Comparison of ENCODE assay signal across 22 mouse cellular contexts in the genomic region with DNA sequence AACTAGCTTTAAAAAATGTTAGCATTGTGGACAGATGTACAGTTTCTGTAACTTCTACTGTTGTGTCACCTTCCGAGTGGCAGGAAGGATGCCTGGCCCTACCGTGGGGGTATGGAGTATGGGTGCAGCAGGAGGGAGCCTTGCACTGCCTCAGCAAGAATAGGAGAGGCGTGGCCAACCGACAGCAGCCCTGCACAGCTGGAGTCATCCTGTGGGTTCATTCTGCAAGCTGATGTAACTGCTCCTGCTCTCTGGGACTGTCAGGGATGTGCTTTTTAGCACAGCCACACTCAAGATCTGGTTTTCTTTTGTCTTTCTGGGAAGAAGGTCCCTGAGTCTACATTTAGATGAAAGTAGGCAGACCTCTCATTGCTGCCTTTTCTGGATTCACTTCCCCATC. TPM values are rescaled to one million over a fixed set of nuclear protein-coding genes. Genes with fewer than 3 reads are reported as not detected.
DNase-seq lines count a peak whose midpoint lies in the region; ATAC-seq and TF ChIP-seq lines count a peak whose summit lies in the region.
"Had no signal": no experiment of that assay in that cellular context is flagged by ENCODE, and none has a peak within 500 bp of the region (broad histone marks: within the 10 kb centered on the region; RNA-seq: fewer than 3 reads in every experiment).

No protein-coding gene starts in this region.

- no peaks in the 10 kb centered on the region for H3K4me1 ChIP-seq in liver, embryonic 12.5 days
- H3K4me1 ChIP-seq: heart, embryonic 15.5 days; hindbrain, embryonic 15.5 days; intestine, embryonic 15.5 days; limb, embryonic 10.5 days; midbrain, embryonic 13.5 days had no signal

- TF ChIP-seq CTCF in gastrocnemius, adult 2 months (IDR thresholded peaks at IDR 0.05): no peak

- 15% methylated on average over 4 of the region's 4 CpGs for WGBS in liver, embryonic 12.5 days (ENCODE audit: insufficient replicate concordance)

- ATAC-seq in megakaryocyte-erythroid progenitor cell, adult 5-6 weeks (replicated peaks; ENCODE audit: low FRiP score, low TSS enrichment, poor library complexity, severe bottlenecking): peak; percentile 63; the same call in 1 of the 2 replicates
- ATAC-seq in liver, embryonic 12.5 days: no peak
- ATAC-seq: forebrain, embryonic 14.5 days; intestine, embryonic 15.5 days; midbrain, embryonic 13.5 days had no signal

- no peaks in the 10 kb centered on the region for H3K9me3 ChIP-seq in liver, embryonic 12.5 days (replicated peaks)
- H3K9me3 ChIP-seq: heart, embryonic 15.5 days; hindbrain, embryonic 15.5 days; intestine, embryonic 15.5 days; limb, embryonic 10.5 days; midbrain, embryonic 13.5 days had no signal

- no peak for DNase-seq in gastrocnemius, adult 2 months
- no peak for DNase-seq in gastrocnemius, postnatal 25 days
- peak; percentile 48 for DNase-seq in 416B (ENCODE audit: low read depth)
- DNase-seq in MN1 (ENCODE audit: low spot score): peak; percentile 59
- DNase-seq in layer of hippocampus, postnatal 14 days (ENCODE audit: low spot score in 2 of 2): no peak
- DNase-seq: adrenal gland, postnatal 25 days; heart, postnatal 4 days; kidney, adult 9 months; kidney, postnatal 36 days; layer of hippocampus, adult 9-11 months; lung, adult 2 months; thymus, postnatal 4 days had no signal

- peak overlapping the region; percentile 68 for H3K27ac ChIP-seq in gastrocnemius, adult 2 months
- H3K27ac ChIP-seq in liver, embryonic 12.5 days: no peak overlapping the region
- H3K27ac ChIP-seq: heart, embryonic 15.5 days; hindbrain, embryonic 15.5 days; intestine, embryonic 15.5 days; limb, embryonic 10.5 days; midbrain, embryonic 13.5 days; stomach, postnatal 0 days had no signal

- no peak overlapping the region for H3K4me2 ChIP-seq in liver, embryonic 12.5 days
- H3K4me2 ChIP-seq: heart, embryonic 15.5 days; hindbrain, embryonic 15.5 days; intestine, embryonic 15.5 days; liver, embryonic 11.5 days; midbrain, embryonic 13.5 days had no signal

- no peak overlapping the region for H3K4me3 ChIP-seq in gastrocnemius, adult 2 months
- no peak overlapping the region for H3K4me3 ChIP-seq in liver, embryonic 12.5 days
- H3K4me3 ChIP-seq: heart, embryonic 15.5 days; hindbrain, embryonic 15.5 days; intestine, embryonic 15.5 days; limb, embryonic 10.5 days; midbrain, embryonic 13.5 days had no signal

- intact Hi-C loops in gastrocnemius, adult 2 months (cut with DNase I): loop anchor here (2.0 kb wide), 1 partner anchor 335 kb away; no protein-coding TSS in a partner anchor

- no peaks in the 10 kb centered on the region for H3K36me3 ChIP-seq in liver, embryonic 12.5 days
- H3K36me3 ChIP-seq: heart, embryonic 15.5 days; hindbrain, embryonic 15.5 days; intestine, embryonic 15.5 days; limb, embryonic 10.5 days; midbrain, embryonic 13.5 days had no signal

- no peak overlapping the region for H3K9ac ChIP-seq in liver, embryonic 12.5 days
- H3K9ac ChIP-seq: heart, embryonic 15.5 days; hindbrain, embryonic 15.5 days; intestine, embryonic 15.5 days; midbrain, embryonic 13.5 days had no signal

- peaks cover 35% of the 10 kb centered on the region; the same call in 1 of the 2 replicates for H3K27me3 ChIP-seq in liver, embryonic 12.5 days (replicated peaks)
- H3K27me3 ChIP-seq: hindbrain, embryonic 15.5 days; intestine, embryonic 15.5 days had no signal

RNA-seq across cellular contexts. Expression of gene Sec61a1, which starts 38.8 kb away (rescaled TPM):
- total RNA-seq in gastrocnemius, adult 2 months (2021): 10 to 100 TPM; 17.7 to 23.3 TPM
- 10 to 100 TPM; 22.1 to 22.9 TPM for total RNA-seq in gastrocnemius, postnatal 25 days (2021)
- total RNA-seq in megakaryocyte-erythroid progenitor cell, adult 5-6 weeks (2014; fragmentation: Nextera tagmentation): 93.0 and 138 TPM in 2 replicates
- total RNA-seq in megakaryocyte-erythroid progenitor cell, adult 5-6 weeks (2017): 101 and 113 TPM in 2 replicates
- 154 and 156 TPM in 2 replicates for polyA plus RNA-seq in liver, embryonic 12.5 days (2016; fragmentation: Nextera tagmentation; extraction: Ambion mirVana)
- total RNA-seq in layer of hippocampus, postnatal 14 days (2021): 100 to 1,000 TPM; 122 to 130 TPM

Comparison
In these comparisons a context has a peak if more than half of its experiments do, and no peak if none do; other contexts are left out.
1. DNase-seq: peak in 416B (single experiment) and MN1 (single experiment); none in gastrocnemius, adult 2 months (single experiment), gastrocnemius, postnatal 25 days (single experiment) and layer of hippocampus, postnatal 14 days (0 of 2).